Mouse (Mus musculus): ENCODE results near the gene Slc25a26. TPM values are rescaled to one million over a fixed set of nuclear protein-coding genes. Genes with fewer than 3 reads are reported as not detected.
A peak's percentile ranks its signal among the peaks of the same experiment; 100 is the strongest.

The Slc25a26 gene
- polyA plus RNA-seq (2015; fragmentation: Nextera tagmentation; extraction: Ambion mirVana) = 7.7 and 8.2 TPM in 2 replicates

DNA sequence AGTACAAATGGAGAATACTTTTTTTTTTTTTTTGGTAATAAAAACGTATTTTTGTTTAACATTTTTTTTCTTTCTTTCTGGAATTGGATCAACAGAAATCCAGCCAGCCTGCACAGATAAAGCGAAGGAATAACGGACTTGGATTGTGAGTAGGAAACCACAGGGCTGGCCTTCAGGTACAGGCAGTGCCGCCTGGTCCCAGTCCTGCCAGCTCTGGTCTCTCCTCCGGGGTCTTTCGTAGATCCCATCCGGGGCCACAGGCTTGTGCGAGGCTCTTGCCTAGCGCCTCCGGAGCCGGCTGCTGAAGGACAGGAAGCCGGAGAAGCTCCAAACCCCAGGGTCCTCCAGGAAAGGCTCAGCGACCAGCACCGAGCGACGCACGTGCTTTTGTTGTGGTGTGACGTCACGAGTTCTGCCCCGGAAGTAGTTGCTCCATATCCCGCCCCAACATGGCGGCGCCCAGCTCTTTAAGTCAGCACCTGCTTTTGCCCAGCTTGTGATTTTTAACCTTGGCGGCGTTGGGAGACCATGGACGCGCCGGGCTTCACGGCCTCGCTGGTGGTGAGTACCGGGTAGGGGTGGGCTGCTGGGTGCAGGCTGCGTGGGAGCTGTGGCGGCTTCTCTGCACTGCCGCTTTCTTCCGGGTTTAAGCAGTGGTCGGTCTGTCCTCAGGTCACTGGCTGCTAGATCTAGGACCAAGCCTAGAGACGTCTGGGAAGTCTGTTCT is at the start of gene Slc25a26:
Gene Slc25a26, plus strand, starts transcription at position 435 of the 727 bp plus-strand sequence.
- no peaks in the 10 kb centered on the region for H3K9me3 ChIP-seq

DNA sequence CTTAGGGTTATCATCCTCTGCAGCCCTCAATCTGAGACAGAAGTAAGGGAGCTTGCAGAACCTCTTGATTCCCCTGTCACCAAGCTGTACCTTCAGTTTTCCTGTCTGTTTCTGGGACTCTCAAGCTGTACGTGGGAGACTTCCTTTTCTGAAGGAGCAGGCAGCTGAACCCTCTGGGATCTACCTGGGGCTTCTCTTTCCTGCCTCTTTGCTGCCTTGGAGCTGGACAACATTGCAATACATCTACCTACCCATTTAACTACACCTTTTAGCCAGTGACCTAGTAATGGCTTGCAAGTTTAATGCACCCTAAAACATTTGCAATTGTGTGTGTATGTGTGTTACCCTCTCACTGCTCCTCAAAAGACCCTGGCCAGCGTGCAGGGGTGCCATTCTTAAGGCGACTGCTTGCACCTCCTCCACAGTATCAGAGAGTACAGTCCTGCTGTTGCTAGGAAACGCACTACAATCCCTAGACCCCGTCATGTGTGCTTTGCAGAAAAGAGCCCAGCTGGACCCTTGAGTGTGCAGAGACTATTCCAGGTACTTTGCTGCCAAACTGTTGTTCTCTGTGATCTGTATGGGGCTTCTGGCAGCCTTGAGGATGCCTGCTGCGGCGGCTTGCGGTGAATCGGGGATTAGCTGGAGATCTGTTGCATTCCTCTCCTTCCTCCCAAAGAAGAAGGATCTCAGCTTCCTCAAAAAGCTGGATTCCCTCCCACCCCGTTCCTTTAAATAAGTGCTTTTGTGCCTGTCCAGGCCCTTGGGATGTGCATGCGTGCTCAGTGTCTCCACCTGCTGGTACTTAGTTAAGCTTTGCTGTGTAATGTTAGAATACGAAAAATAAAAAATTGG is 35.9 kb upstream of the Slc25a26 start:
- H3K36me3 ChIP-seq = no peaks in the 10 kb centered on the region
- H3K4me3 ChIP-seq = peak overlapping the region; percentile 22
- H3K9ac ChIP-seq = peak overlapping the region; percentile 49; the same call in 1 of the 2 replicates
- peak overlapping the region; percentile 60; the same call in 1 of the 2 replicates for H3K27ac ChIP-seq
- H3K4me2 ChIP-seq = peak overlapping the region; percentile 52
- H3K27me3 ChIP-seq = no peaks in the 10 kb centered on the region
- H3K9me3 ChIP-seq = no peaks in the 10 kb centered on the region
- ATAC-seq (ENCODE audit: low FRiP score) = peak; percentile 92
- WGBS = 11% methylated on average over 12 of the region's 12 CpGs
- peaks cover 11% of the 10 kb centered on the region for H3K4me1 ChIP-seq (replicated peaks)

More for the DNA sequence above, at the start of gene Slc25a26:
- peak within 1 kb of the TSS; percentile 58; the same call in 1 of the 2 replicates for H3K27ac ChIP-seq
- peak within 1 kb of the TSS; percentile 83 for H3K4me3 ChIP-seq
- peak; percentile 99 for ATAC-seq (ENCODE audit: low FRiP score)
- WGBS = under 1% methylated on average over 37 of the region's 37 CpGs
- 0 out of 2 replicates have a peak, but pooled peaks cover 3% of the 10 kb centered on the region for H3K27me3 ChIP-seq
- H3K9ac ChIP-seq = peak within 1 kb of the TSS; percentile 75
- peaks cover 14% of the 10 kb centered on the region for H3K4me1 ChIP-seq (replicated peaks)
- H3K4me2 ChIP-seq = peak within 1 kb of the TSS; percentile 84
- H3K36me3 ChIP-seq = no peaks in the 10 kb centered on the region

DNA sequence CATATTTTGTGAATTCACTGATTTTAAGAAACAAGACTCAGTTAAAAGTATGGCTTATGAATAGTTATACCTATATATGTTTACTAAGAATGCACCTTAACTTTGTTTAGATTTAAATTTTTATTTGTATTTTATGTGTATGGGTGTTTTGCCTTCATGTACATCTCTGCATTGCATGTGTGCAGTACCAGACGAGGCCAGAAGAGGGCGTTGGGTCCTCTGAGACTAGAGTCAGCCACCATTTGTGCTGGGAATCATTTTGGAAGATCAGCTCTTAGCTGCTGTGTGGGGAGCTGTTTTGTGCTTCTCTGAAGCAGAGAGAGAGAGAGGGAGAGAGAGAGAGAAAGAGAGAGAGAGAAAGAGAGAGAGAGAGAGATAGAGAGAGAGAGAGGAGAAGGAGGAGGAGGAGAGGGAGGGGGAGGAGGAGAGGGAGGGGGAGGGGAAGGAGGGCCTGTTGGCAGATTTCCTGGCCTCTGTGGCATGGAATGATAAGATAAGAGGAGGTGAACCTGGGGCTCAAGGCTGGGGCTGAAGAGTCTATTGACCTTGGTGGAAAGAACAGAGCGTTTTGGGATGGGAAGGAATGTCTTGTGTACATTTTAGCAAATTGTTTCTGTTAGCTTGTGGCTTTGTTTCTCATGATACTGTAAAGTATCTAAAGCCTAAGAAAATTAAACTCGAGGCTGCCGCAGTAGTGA is 33.5 kb upstream of the Slc25a26 start:
- no peak overlapping the region for H3K4me3 ChIP-seq
- no peaks in the 10 kb centered on the region for H3K27me3 ChIP-seq
- H3K4me1 ChIP-seq (replicated peaks) = peaks cover 11% of the 10 kb centered on the region
- H3K9ac ChIP-seq = no peak overlapping the region
- ATAC-seq (ENCODE audit: low FRiP score) = no peak
- H3K36me3 ChIP-seq = no peaks in the 10 kb centered on the region
- H3K27ac ChIP-seq = no peak overlapping the region
- no peak overlapping the region for H3K4me2 ChIP-seq
- WGBS = 65% methylated on average over 5 of the region's 5 CpGs
- no peaks in the 10 kb centered on the region for H3K9me3 ChIP-seq

DNA sequence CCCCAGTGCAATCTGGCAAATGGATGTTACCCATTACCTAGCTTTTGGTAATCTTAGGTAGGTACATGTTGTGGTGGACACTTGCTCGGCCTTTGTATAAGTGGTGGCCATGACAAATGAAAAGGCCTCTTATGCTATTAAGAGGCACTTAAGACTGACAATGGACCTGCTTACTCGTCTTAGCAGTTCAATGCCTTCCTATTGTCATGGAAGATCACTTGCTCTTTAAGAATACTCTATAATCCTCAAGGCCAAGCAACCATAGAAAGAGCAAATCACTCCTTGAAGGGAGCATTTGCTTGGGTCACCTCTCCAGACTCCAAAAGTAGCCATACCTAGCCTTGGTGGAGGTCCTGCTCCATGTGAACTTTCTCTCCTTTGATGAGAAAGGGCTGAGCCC is 7.4 kb upstream of the Slc25a26 start:
- Histone ChIP-seq H3K4me3 (no peak overlapping the region), H3K36me3 (no peaks in the 10 kb centered on the region), H3K9me3 (no peaks in the 10 kb centered on the region), H3K4me1 (replicated peaks) (no peaks in the 10 kb centered on the region), H3K27ac (no peak overlapping the region), H3K4me2 (no peak overlapping the region), H3K9ac (no peak overlapping the region), H3K27me3 (0 out of 2 replicates have a peak, but pooled peaks cover 4% of the 10 kb centered on the region)
- ATAC-seq (ENCODE audit: low FRiP score) = no peak
- 69% methylated on average over 2 of the region's 2 CpGs for WGBS

DNA sequence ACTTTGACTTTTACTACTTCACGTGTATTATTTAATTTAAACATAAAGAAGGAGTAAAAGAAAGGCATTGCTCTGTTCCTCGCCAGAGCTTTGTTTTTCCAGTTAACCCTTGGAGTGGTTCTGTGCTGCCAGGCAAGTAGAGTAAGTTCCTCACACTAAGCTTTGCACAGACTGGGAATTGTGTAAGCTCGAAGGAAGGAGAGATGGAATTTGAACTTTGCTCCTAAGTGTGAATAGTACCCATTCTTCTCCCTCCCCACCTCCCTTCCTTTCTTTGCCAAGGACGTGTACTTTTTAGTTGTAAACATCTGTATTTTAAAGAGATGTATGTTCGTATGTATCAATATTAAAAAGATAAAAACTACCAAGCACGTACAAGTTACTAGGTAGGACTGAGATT is 3.8 kb downstream of the Slc25a26 start:
- Histone ChIP-seq H3K9ac (no peak overlapping the region), H3K4me2 (no peak overlapping the region), H3K27ac (no peak overlapping the region), H3K4me3 (no peak overlapping the region), H3K9me3 (no peaks in the 10 kb centered on the region), H3K27me3 (no peaks in the 10 kb centered on the region), H3K4me1 (replicated peaks) (peaks cover 14% of the 10 kb centered on the region), H3K36me3 (peaks cover 5% of the 10 kb centered on the region; the same call in 1 of the 2 replicates)
- ATAC-seq (ENCODE audit: low FRiP score) = no peak
- 68% methylated on average over 6 of the region's 6 CpGs for WGBS

DNA sequence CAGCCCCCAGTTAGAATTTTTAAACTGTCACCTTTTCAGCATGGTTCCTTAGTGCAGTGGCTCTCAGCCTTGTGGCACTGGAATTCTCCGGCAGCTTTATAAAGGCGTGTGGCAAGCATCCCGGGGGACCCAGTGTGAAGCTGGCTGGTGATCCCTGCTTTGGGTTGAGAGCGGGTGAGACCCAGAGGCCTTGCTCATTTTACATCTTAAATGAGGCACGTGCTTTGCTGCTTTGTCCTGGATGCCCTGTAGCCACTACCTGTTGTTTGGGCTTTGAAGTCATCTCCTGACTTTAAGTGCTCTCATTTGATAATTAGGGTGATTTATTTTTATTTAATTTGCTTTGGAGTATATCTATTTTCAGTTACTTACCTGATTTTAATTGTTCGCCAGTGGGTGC is 7.8 kb downstream of the Slc25a26 start:
- H3K36me3 ChIP-seq = peaks cover 5% of the 10 kb centered on the region; the same call in 1 of the 2 replicates
- H3K9ac ChIP-seq = no peak overlapping the region
- H3K4me1 ChIP-seq (replicated peaks) = no peaks in the 10 kb centered on the region
- H3K4me3 ChIP-seq = no peak overlapping the region
- no peaks in the 10 kb centered on the region for H3K9me3 ChIP-seq
- ATAC-seq (ENCODE audit: low FRiP score) = no peak
- no peak overlapping the region for H3K4me2 ChIP-seq
- no peak overlapping the region for H3K27ac ChIP-seq
- no peaks in the 10 kb centered on the region for H3K27me3 ChIP-seq
- WGBS = 78% methylated on average over 6 of the region's 6 CpGs

DNA sequence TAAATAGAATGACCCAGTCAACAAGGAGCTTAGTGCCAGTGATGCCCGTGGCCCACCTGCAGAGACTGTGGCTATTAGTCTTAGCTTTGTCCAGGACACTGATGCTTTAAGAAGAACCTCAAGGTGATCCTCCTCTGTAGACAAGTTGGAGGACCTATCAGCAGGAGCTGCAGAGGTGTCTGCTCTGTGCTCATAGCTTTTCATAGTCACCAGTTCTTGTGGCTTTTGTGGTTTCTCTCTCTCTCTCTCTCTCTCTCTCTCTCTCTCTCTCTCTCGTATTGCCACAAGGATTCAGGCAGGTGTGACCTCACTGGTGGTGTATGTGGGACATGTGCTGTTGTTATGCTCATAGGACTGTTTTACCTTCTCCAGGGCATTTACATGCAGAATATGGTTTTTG is 8.7 kb downstream of the Slc25a26 start:
- Histone ChIP-seq H3K27me3 (no peaks in the 10 kb centered on the region), H3K27ac (no peak overlapping the region), H3K4me2 (no peak overlapping the region), H3K36me3 (peaks cover 5% of the 10 kb centered on the region; the same call in 1 of the 2 replicates), H3K4me1 (replicated peaks) (no peaks in the 10 kb centered on the region), H3K4me3 (no peak overlapping the region), H3K9ac (no peak overlapping the region), H3K9me3 (no peaks in the 10 kb centered on the region)
- ATAC-seq (ENCODE audit: low FRiP score) = no peak
- 75% methylated on average over 2 of the region's 2 CpGs for WGBS

DNA sequence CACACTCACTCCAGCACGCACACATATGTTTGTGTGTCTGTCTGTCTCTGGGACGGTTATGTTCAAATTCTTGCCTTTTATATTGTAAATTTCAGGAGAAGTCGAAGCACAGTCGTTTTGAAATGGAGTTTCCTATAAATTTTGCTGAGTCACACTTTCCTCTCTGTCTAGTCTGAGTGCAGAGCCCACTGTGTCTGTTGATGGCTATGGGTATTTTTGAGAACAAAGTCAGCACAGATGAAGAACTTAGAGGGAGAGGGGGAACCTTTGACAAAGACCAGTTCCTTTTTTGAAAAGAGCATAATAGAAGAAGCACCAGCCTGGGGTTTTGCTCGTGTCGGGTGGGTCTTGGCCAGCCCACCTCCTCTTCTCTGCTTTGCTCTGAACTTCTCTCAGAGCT is 9.1 kb downstream of the Slc25a26 start:
- no peak overlapping the region for H3K9ac ChIP-seq
- no peak overlapping the region for H3K27ac ChIP-seq
- ATAC-seq (ENCODE audit: low FRiP score) = no peak
- peaks cover 5% of the 10 kb centered on the region; the same call in 1 of the 2 replicates for H3K36me3 ChIP-seq
- H3K4me2 ChIP-seq = no peak overlapping the region
- H3K4me1 ChIP-seq (replicated peaks) = no peaks in the 10 kb centered on the region
- no peaks in the 10 kb centered on the region for H3K27me3 ChIP-seq
- H3K4me3 ChIP-seq = no peak overlapping the region
- no peaks in the 10 kb centered on the region for H3K9me3 ChIP-seq
- WGBS = 80% methylated on average over 6 of the region's 6 CpGs

DNA sequence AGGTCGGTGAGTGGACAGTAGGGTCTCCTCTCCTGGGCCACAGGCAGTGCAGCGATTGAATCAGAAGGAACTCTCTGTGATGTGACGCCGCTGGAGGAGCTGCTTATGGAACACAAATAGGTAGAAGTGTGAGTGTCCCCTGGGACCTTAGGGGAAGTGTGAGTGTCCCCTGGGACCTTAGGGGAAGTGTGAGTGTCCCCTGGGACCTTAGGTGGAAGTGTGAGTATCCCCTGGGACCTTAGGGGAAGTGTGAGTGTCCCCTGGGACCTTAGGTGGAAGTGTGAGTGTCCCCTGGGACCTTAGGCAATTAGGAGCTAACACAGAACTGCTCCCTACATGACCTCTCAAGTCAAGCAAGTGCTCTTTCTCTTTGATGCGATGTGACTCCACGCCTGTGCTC is 18.0 kb downstream of the Slc25a26 start:
- 92% methylated on average over 6 of the region's 6 CpGs for WGBS
- no peak overlapping the region for H3K27ac ChIP-seq
- H3K4me3 ChIP-seq = no peak overlapping the region
- H3K4me2 ChIP-seq = no peak overlapping the region
- H3K36me3 ChIP-seq = no peaks in the 10 kb centered on the region
- H3K9ac ChIP-seq = no peak overlapping the region
- ATAC-seq (ENCODE audit: low FRiP score) = no peak
- H3K9me3 ChIP-seq = no peaks in the 10 kb centered on the region
- H3K27me3 ChIP-seq = no peaks in the 10 kb centered on the region
- H3K4me1 ChIP-seq (replicated peaks) = no peaks in the 10 kb centered on the region

DNA sequence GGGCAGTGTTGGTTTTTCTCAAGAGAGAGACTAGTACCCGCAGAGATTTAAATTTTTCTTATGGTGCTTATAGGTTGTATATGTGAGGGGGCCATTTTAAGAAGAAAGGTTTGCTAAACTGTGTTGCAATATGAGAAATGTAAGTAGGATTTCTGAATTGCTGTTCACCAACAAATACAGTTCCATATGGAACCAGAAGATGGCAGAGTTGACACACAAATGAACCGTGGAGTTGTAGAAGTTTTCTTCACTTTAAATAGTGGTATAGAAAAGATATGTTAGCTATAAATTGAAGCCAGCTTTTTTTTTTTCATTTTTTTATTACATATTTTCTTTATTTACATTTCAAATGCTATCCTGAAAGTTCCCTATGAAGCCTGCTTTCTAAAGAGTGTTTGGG is 24.2 kb downstream of the Slc25a26 start:
- Histone ChIP-seq H3K27ac (no peak overlapping the region), H3K27me3 (no peaks in the 10 kb centered on the region), H3K4me3 (no peak overlapping the region), H3K9ac (no peak overlapping the region), H3K4me1 (replicated peaks) (no peaks in the 10 kb centered on the region; the same call in 1 of the 2 replicates), H3K9me3 (no peaks in the 10 kb centered on the region), H3K4me2 (no peak overlapping the region), H3K36me3 (no peaks in the 10 kb centered on the region)
- 35% methylated on average over 2 of the region's 2 CpGs for whole genome bisulfite sequencing
- no peak for ATAC-seq (ENCODE audit: low FRiP score)

DNA sequence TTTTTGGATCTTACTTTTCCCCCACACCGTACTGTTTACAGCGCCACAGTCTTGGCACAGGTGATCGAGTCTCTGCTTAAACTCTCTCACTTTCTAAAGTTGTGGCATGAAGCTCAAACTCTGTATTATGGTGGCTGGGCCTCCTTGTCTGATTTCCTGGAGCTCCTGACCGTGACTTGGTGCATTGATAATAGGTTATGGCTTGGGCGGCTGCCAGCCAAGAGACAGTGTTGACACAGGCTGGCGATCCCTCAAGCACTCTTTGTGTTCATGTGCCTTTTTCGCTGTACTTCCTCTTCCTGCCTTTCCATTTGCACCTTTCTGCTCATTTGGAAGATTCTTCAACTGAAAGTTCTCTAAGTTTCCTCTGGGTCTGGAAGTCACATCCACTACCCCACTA is 30.6 kb downstream of the Slc25a26 start:
- H3K4me3 ChIP-seq = no peak overlapping the region
- H3K36me3 ChIP-seq = no peaks in the 10 kb centered on the region
- no peaks in the 10 kb centered on the region for H3K9me3 ChIP-seq
- H3K9ac ChIP-seq = no peak overlapping the region
- H3K27me3 ChIP-seq = no peaks in the 10 kb centered on the region
- H3K4me2 ChIP-seq = no peak overlapping the region
- no peak for ATAC-seq (ENCODE audit: low FRiP score)
- H3K27ac ChIP-seq = no peak overlapping the region
- 78% methylated on average over 7 of the region's 7 CpGs for WGBS
- H3K4me1 ChIP-seq (replicated peaks) = no peaks in the 10 kb centered on the region; the same call in 1 of the 2 replicates

DNA sequence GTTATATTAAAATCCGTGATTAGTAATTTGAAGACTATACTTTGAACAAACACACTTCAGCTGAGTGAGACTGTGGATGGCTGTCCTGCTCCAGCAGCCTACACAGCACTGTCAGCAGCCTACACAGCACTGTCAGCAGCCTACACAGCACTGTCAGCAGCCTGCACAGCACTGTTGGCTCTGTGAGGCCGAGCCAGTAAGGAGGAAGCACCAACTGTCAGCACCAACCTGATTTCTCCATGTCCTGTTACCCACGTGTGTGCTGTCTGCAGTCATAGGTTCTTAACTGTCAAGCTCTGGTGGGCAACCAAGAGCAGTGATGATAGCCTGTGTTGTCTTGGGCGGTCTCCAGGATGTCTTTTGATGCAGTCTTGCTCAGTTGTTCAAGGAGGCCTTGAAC is 32.0 kb downstream of the Slc25a26 start:
- ATAC-seq (ENCODE audit: low FRiP score) = no peak
- WGBS = 85% methylated on average over 4 of the region's 4 CpGs

More for the DNA sequence above, 32.0 kb downstream of the Slc25a26 start:
- no peak overlapping the region for H3K27ac ChIP-seq
- H3K4me2 ChIP-seq = no peak overlapping the region
- no peak overlapping the region for H3K4me3 ChIP-seq
- H3K9ac ChIP-seq = no peak overlapping the region
- no peaks in the 10 kb centered on the region for H3K9me3 ChIP-seq
- H3K36me3 ChIP-seq = no peaks in the 10 kb centered on the region
- H3K4me1 ChIP-seq (replicated peaks) = no peaks in the 10 kb centered on the region
- H3K27me3 ChIP-seq = no peaks in the 10 kb centered on the region

Data from hindbrain, embryonic 13.5 days (tissue).